Mouse (Mus musculus) C2C12 (cell line): Measurements from ENCODE around the gene Plcb4.

ENCODE experiments used
- CEBPB ChIP-seq: IDR thresholded peaks from one replicate; pipeline ENCODE4 v1.6.1; 2011; ENCODE audit warnings: low read depth, mild to moderate bottlenecking, control low read depth, moderate library complexity
- CTCF ChIP-seq: IDR thresholded peaks from one replicate; pipeline ENCODE4 v1.5.1; 2011; ENCODE audit not compliant: control insufficient read depth, insufficient read depth, insufficient read length
- FOSL1 ChIP-seq: IDR thresholded peaks from one replicate; pipeline ENCODE4 v1.8.0; 2011; ENCODE audit warnings: mild to moderate bottlenecking, low read length; ENCODE audit not compliant: poor library complexity, insufficient read depth, severe bottlenecking
- MAX ChIP-seq: IDR thresholded peaks from one replicate; pipeline ENCODE4 v1.6.1; 2011; ENCODE audit warnings: mild to moderate bottlenecking, control low read depth
- MYOD1 ChIP-seq: IDR thresholded peaks from one replicate; pipeline ENCODE4 v1.6.1; 2011; ENCODE audit warnings: low read depth; ENCODE audit not compliant: control insufficient read depth, insufficient read length
- USF1 ChIP-seq: IDR thresholded peaks from one replicate; pipeline ENCODE4 v1.6.1; 2011; ENCODE audit warnings: low read depth, mild to moderate bottlenecking, control low read depth, moderate library complexity

DNA sequence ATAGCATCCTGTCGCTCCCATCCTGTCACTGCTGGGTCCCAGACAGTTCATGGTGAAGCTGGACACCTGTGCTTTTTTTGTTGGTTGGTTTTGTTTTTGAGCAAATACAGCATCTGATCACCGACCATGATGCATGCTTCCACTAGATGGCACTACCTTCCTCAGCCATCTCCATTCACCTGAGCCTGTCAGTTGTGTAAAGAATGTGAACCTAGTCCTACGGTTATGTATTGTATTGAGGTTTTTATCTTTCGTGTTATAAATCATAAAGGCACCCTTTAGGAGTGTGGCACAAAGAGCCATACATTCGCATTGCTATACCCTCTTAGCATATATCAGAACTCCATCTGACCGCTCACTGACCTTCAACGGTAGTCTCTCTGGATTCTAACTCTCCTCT, 343.3 kb downstream of the Plcb4 start:
- no peak for TF ChIP-seq CTCF
- no peak for TF ChIP-seq USF1
- no peak for TF ChIP-seq MYOD1
- no peak for TF ChIP-seq CEBPB
- TF ChIP-seq FOSL1, result no peak
- TF ChIP-seq MAX, result no peak
